Mouse (Mus musculus) intestine, embryonic 16.5 days (tissue): ENCODE data around the gene Klhl3. TPM values are rescaled to one million over a fixed set of nuclear protein-coding genes. Genes with fewer than 3 reads are reported as not detected.
A peak's percentile ranks its signal among the peaks of the same experiment; 100 is the strongest.

Source experiments
- ATAC-seq: fragments of 200-750 bp; cut with Nextera tagmentation; 2 replicates; pipeline ENCODE4 v1.8.0; 2017; ENCODE audit warnings: moderate TSS enrichment, moderate library complexity
- H3K27ac ChIP-seq: fragments of 300-500 bp; sonication (generic); 2 replicates; pipeline ENCODE4 v1.5.1; 2014; ENCODE audit warnings: mild to moderate bottlenecking, low read length
- H3K27me3 ChIP-seq: fragments of 300-500 bp; sonication (generic); replicated peaks from 2 replicates; pipeline ENCODE4 v1.6.1; 2014; ENCODE audit warnings: low read length, control low read depth, mixed read lengths; ENCODE audit not compliant: control insufficient read depth, insufficient read depth
- H3K36me3 ChIP-seq: fragments of 300-500 bp; sonication (generic); 2 replicates; pipeline ENCODE4 v1.6.1; 2014; ENCODE audit warnings: low read length, control low read depth; ENCODE audit not compliant: control insufficient read depth, insufficient read depth
- H3K4me1 ChIP-seq: fragments of 300-500 bp; sonication (generic); 2 replicates; pipeline ENCODE4 v1.6.1; 2014; ENCODE audit warnings: low read length, control low read depth, mixed read lengths; ENCODE audit not compliant: control insufficient read depth, insufficient read depth
- H3K4me2 ChIP-seq: fragments of 300-500 bp; sonication (generic); 2 replicates; pipeline ENCODE4 v1.6.1; 2014; ENCODE audit warnings: low read depth, low read length, control low read depth
- H3K4me3 ChIP-seq: fragments of 300-500 bp; sonication (generic); 2 replicates; pipeline ENCODE4 v1.5.1; 2014; ENCODE audit warnings: mild to moderate bottlenecking, low read length
- H3K9ac ChIP-seq: fragments of 300-500 bp; sonication (generic); 2 replicates; pipeline ENCODE4 v1.6.1; 2014; ENCODE audit warnings: low read depth, low read length
- H3K9me3 ChIP-seq: fragments of 300-500 bp; sonication (generic); 2 replicates; pipeline ENCODE4 v1.6.1; 2016; ENCODE audit warnings: low read length, control low read depth; ENCODE audit not compliant: control insufficient read depth
- WGBS: fragments of 180-500 bp; shearing (Covaris S2); extraction: QIAGEN DNeasy Blood & Tissue Kit; methylation state at CpG from one replicate; pipeline ENCODE4 v1.1.7; 2014; 5-methylcytosine and 5-hydroxymethylcytosine counted together
- polyA plus RNA-seq: library from polyadenylated mRNA; unstranded; fragments of >200 nt; fragmentation: Nextera tagmentation; extraction: Ambion mirVana; gene quantifications from 2 replicates; pipeline ENCODE4 v1.2.1, GENCODE M21; 2015

Klhl3 gene
- polyA plus RNA-seq, 1 experiment from 2014 or later: 2.4 TPM

DNA sequence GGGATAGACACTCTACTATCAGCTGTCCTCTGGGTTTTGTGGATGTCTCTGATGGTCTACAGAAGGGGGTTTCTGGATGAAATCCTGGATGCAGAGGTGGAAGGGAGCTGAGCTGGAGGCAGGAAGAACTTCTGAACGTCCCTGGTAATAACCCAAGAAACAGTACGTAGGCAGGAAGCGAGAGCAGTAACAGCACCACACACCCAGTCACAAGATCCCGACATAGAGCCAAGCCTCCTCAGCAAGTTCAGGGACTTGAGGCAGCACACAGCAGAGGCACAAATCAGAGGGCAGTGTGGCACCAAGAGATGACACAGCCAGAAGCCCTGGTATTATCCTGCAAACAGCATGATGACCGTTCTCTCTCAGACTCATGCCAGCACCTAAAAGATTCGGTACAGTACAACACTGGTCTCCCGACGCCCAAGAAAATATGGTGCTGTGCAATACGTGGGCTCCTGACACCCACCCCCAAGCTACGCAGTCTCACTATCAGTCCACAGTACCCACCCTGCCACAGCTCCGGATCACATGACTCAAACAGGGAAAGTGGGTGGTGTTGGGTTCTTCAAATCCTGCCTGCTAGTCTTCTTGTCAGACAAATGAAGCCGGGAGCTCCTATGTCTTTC is 40.0 kb downstream of the Klhl3 start:
- H3K9ac ChIP-seq: no peak overlapping the region
- H3K4me2 ChIP-seq: no peak overlapping the region
- ATAC-seq: no peak
- no peak overlapping the region for H3K27ac ChIP-seq
- H3K4me3 ChIP-seq: no peak overlapping the region
- peaks cover 8% of the 10 kb centered on the region; the same call in 1 of the 2 replicates for H3K4me1 ChIP-seq
- WGBS: 81% methylated on average over 12 of the region's 12 CpGs
- no peaks in the 10 kb centered on the region for H3K27me3 ChIP-seq
- H3K9me3 ChIP-seq: no peaks in the 10 kb centered on the region
- H3K36me3 ChIP-seq: no peaks in the 10 kb centered on the region

DNA sequence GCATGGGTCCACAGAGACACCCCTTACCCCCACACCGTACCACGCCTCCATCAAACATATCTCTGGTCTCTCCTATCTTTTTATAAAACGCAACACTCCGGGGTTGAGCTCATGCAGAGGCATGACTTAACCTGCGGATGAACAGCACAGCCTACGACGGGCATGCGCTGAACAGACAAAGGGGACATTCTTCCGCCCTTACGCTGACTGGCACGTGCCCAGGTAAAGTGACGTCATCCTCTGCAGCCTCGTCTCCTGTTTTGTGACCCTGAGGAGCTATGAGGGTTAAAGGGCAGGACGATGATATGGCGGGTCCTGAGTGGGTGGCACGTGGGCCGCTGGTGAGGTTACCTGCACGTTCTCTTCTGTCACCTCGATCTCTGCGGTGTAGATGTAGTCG is 42.2 kb downstream of the Klhl3 start:
- Histone ChIP-seq H3K9ac (no peak overlapping the region), H3K9me3 (no peaks in the 10 kb centered on the region), H3K4me2 (no peak overlapping the region), H3K27me3 (no peaks in the 10 kb centered on the region), H3K4me1 (peaks cover 23% of the 10 kb centered on the region), H3K36me3 (no peaks in the 10 kb centered on the region), H3K27ac (no peak overlapping the region), H3K4me3 (no peak overlapping the region)
- 92% methylated on average over 21 of the region's 21 CpGs for WGBS
- no peak for ATAC-seq

DNA sequence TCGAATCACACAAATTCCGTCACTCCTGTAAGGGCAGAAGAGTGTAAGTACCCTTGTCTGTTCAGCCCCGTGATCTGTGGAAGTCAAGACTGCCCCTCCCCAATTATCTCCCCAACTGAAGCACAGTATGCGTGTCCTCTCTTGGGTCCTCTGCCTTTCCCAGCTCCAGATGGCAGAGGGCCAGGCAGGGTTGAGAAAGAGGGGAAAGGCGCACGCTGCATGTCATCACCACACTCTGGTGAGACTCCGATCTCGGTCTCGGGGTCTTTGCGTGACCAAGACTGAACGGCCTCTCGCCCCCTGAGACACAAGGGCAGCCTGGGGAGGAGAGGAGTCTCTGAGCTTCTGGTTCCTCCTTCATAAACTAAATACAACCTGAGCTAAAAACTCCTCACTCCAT is 42.9 kb downstream of the Klhl3 start:
- H3K4me2 ChIP-seq: no peak overlapping the region
- H3K4me3 ChIP-seq: no peak overlapping the region
- no peak for ATAC-seq
- WGBS: 84% methylated on average over 12 of the region's 12 CpGs
- no peak overlapping the region for H3K27ac ChIP-seq
- H3K27me3 ChIP-seq: no peaks in the 10 kb centered on the region
- no peak overlapping the region for H3K9ac ChIP-seq
- H3K4me1 ChIP-seq: peaks cover 30% of the 10 kb centered on the region
- H3K36me3 ChIP-seq: no peaks in the 10 kb centered on the region
- no peaks in the 10 kb centered on the region for H3K9me3 ChIP-seq

GRCm38 (mm10) chr13:58068421-58069209 is 44.8 kb downstream of the Klhl3 start:
- H3K4me1 ChIP-seq: peaks cover 31% of the 10 kb centered on the region
- no peak overlapping the region for H3K4me2 ChIP-seq
- no peak for ATAC-seq

GRCm38 (mm10) chr13:58067540-58068103 is 45.8 kb downstream of the Klhl3 start:
- 28% methylated on average over 17 of the region's 17 CpGs for whole genome bisulfite sequencing
- Histone ChIP-seq H3K27ac (peak overlapping the region; percentile 82), H3K4me3 (peak overlapping the region; percentile 4; the same call in 1 of the 2 replicates), H3K4me1 (peaks cover 31% of the 10 kb centered on the region), H3K27me3 (no peaks in the 10 kb centered on the region), H3K9ac (peak overlapping the region; percentile 5; the same call in 1 of the 2 replicates), H3K4me2 (peak overlapping the region; percentile 28), H3K9me3 (no peaks in the 10 kb centered on the region), H3K36me3 (no peaks in the 10 kb centered on the region)
- peak; percentile 91 for ATAC-seq

More at GRCm38 (mm10) chr13:58068421-58069209, 44.8 kb downstream of the Klhl3 start:
- Histone ChIP-seq H3K9me3 (no peaks in the 10 kb centered on the region), H3K36me3 (no peaks in the 10 kb centered on the region), H3K4me3 (no peak overlapping the region), H3K9ac (no peak overlapping the region), H3K27me3 (no peaks in the 10 kb centered on the region), H3K27ac (0 out of 2 replicates have a peak overlapping the region, but pooled peaks have one; percentile 10)
- 81% methylated on average over 15 of the region's 15 CpGs for WGBS

- no peaks in the 10 kb centered on the region for H3K36me3 ChIP-seq
- peaks cover 31% of the 10 kb centered on the region for H3K4me1 ChIP-seq
- peak; percentile 32 for ATAC-seq
- WGBS: 46% methylated on average over 14 of the region's 14 CpGs
- peak overlapping the region; percentile 82 for H3K27ac ChIP-seq
- H3K9me3 ChIP-seq: no peaks in the 10 kb centered on the region
- H3K4me2 ChIP-seq: peak overlapping the region; percentile 28; the same call in 1 of the 2 replicates
- peak overlapping the region; percentile 5; the same call in 1 of the 2 replicates for H3K9ac ChIP-seq
- H3K27me3 ChIP-seq: no peaks in the 10 kb centered on the region
- H3K4me3 ChIP-seq: no peak overlapping the region
Observed at GRCm38 (mm10) chr13:58066496-58067389, 46.6 kb downstream of the Klhl3 start.

- no peak overlapping the region for H3K4me3 ChIP-seq
Observed at GRCm38 (mm10) chr13:58066081-58066495, 47.3 kb downstream of the Klhl3 start.

DNA sequence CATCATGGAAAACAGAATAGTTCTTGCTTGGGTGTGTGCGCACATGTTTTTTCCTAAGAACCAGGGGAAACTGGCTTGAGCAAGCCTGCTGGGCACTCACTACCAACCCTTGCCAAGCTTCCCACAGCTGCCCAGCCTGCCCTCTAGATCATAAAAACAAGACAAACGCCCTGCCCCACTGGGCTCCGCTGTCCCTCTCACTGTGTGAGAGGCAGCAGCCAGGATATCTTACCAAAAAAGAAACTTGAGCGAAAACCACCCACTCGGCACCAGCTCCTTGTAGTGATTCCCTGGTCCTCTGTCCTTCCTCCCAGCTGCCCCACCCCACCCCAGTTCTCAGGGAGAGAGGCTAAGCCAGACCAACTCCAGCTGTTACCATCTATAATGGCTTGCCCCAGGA is 48.1 kb downstream of the Klhl3 start:
- H3K27me3 ChIP-seq: no peaks in the 10 kb centered on the region
- H3K4me3 ChIP-seq: no peak overlapping the region
- 62% methylated on average over 5 of the region's 5 CpGs for WGBS
- H3K36me3 ChIP-seq: no peaks in the 10 kb centered on the region
- H3K4me1 ChIP-seq: peaks cover 31% of the 10 kb centered on the region
- no peak overlapping the region for H3K27ac ChIP-seq
- no peak for ATAC-seq
- no peaks in the 10 kb centered on the region for H3K9me3 ChIP-seq
- no peak overlapping the region for H3K4me2 ChIP-seq
- no peak overlapping the region for H3K9ac ChIP-seq

More at GRCm38 (mm10) chr13:58066081-58066495, 47.3 kb downstream of the Klhl3 start:
- no peak for ATAC-seq
- H3K4me1 ChIP-seq: peaks cover 31% of the 10 kb centered on the region
- H3K9ac ChIP-seq: no peak overlapping the region
- peak overlapping the region; percentile 82 for H3K27ac ChIP-seq
- H3K36me3 ChIP-seq: no peaks in the 10 kb centered on the region
- H3K9me3 ChIP-seq: no peaks in the 10 kb centered on the region
- no peaks in the 10 kb centered on the region for H3K27me3 ChIP-seq
- 54% methylated on average over 13 of the region's 13 CpGs for WGBS
- no peak overlapping the region for H3K4me2 ChIP-seq
